Mouse (Mus musculus): ENCODE results near the gene Fam102a.
A peak's percentile ranks its signal among the peaks of the same experiment; 100 is the strongest.

DNA sequence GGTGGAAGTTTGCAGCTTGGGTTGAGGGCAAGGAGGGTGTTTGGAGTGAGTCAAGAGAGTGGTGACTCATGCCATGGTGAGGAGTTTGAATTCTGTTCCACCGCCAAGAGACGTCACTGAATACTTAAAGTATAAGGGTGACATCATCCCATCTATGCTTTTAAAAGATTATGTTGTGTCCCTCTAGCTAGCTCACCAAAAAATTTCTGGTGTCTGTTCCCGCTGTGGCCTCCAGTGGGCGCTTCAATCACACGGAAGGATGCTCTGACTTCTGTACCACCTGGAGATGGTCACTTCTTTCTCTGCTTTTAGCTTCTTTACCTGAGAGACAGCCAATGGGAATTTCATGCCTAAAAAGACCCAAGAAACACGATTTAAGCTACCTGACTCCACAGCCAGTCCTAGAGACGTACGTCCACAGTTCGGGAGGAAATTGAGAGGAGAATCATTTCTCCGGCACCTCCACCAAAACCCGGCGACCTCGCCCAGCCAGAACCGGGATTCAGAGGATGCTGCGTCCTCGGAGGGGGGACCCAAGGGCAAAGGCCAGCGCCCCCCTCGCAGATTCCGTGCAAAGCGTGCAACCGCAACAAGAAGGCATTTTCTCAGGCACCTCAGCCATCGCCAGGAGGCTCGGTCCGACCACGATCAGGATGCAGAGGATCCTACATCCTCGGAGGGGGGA is 39.9 kb downstream of the Fam102a start:
- peak; percentile 75 for TF ChIP-seq CTCF (IDR thresholded peaks at IDR 0.05; ENCODE audit: low read depth)
- no peak for TF ChIP-seq EP300 (IDR thresholded peaks at IDR 0.05; ENCODE audit: low read depth)

Measured in liver, embryonic 14.5 days (tissue).